Mouse (Mus musculus) heart, adult 2 months (tissue): Measurements from ENCODE around the gene C2cd5. TPM values are rescaled to one million over a fixed set of nuclear protein-coding genes. Genes with fewer than 3 reads are reported as not detected.

ENCODE experiments used
- DNase-seq, 2 experiments: peaks; one replicate each; pipeline ENCODE4 v3.0.0; 2021
- H3K27ac ChIP-seq: fragments of 200-600 bp; 2 replicates; pipeline ENCODE4 v1.8.1; 2022
- H3K27me3 ChIP-seq: fragments of 200-500 bp; 2 replicates; pipeline ENCODE4 v1.6.1; 2012; ENCODE audit warnings: mild to moderate bottlenecking, low read length, inconsistent platforms, mixed read lengths; ENCODE audit not compliant: control insufficient read depth, insufficient read depth
- H3K36me3 ChIP-seq: fragments of 200-500 bp; 2 replicates; pipeline ENCODE4 v1.6.1; 2012; ENCODE audit warnings: low read length, inconsistent platforms; ENCODE audit not compliant: control insufficient read depth, insufficient read depth
- H3K4me1 ChIP-seq: fragments of 200-500 bp; 2 replicates; pipeline ENCODE4 v1.6.1; 2011; ENCODE audit warnings: low read length; ENCODE audit not compliant: control insufficient read depth, insufficient read depth
- H3K4me3 ChIP-seq: fragments of 200-600 bp; 2 replicates; pipeline ENCODE4 v1.8.1; 2022
- H3K79me2 ChIP-seq: fragments of 200-500 bp; replicated peaks from 2 replicates; pipeline ENCODE4 v1.6.1; 2012; ENCODE audit warnings: mild to moderate bottlenecking, inconsistent platforms, low read length, moderate library complexity, mixed read lengths; ENCODE audit not compliant: control insufficient read depth, insufficient read depth
- H3K9ac ChIP-seq: fragments of 200-500 bp; 2 replicates; pipeline ENCODE4 v1.6.1; 2012; ENCODE audit warnings: low read depth, mild to moderate bottlenecking, control low read depth, inconsistent platforms, low read length, mixed read lengths
- CTCF ChIP-seq: fragments of 200-600 bp; IDR thresholded peaks from 2 replicates; pipeline ENCODE4 v1.8.1; 2022; ENCODE audit warnings: antibody characterized with exemption, mild to moderate bottlenecking, moderate library complexity
- EP300 ChIP-seq: fragments of 200-500 bp; IDR thresholded peaks from 2 replicates; pipeline ENCODE4 v1.6.1; 2011; ENCODE audit warnings: low read depth, low read length, control low read depth; ENCODE audit not compliant: insufficient read depth
- POLR2A ChIP-seq: fragments of 200-500 bp; IDR thresholded peaks from 2 replicates; pipeline ENCODE4 v1.6.1; 2011; ENCODE audit warnings: mild to moderate bottlenecking, low read depth, low read length, control low read depth; ENCODE audit not compliant: insufficient read depth
- WGBS: fragments of 180-500 bp; shearing (Covaris S2); methylation state at CpG from one replicate; pipeline ENCODE4 v1.1.7; 2018; 5-methylcytosine and 5-hydroxymethylcytosine counted together
- intact Hi-C: fragments of 180-260 bp; cut with DNase I; formaldehyde crosslinking; loops from one replicate; pipeline ENCODE4 v1.15.1; 2025
- polyA plus RNA-seq: library from polyadenylated mRNA; depleted of rRNA; stranded (reverse); fragments of >200 nt; gene quantifications from 2 replicates; pipeline ENCODE4 v1.2.3, GENCODE M21; 2012
- total RNA-seq, 2 experiments: library from RNA; stranded (reverse); gene quantifications; 2 replicates each; pipeline ENCODE4 v1.2.3; 2021

Gene C2cd5
- total and polyA plus RNA-seq, 3 experiments, result 8.6 to 10.7 (median 9.9) TPM

GRCm38 (mm10) chr6:143051566-143051965, 48.4 kb downstream of the C2cd5 start:
- Histone ChIP-seq H3K4me1 (peaks cover 4% of the 10 kb centered on the region), H3K9ac (no peak overlapping the region), H3K27me3 (no peaks in the 10 kb centered on the region), H3K4me3 (no peak overlapping the region), H3K36me3 (no peaks in the 10 kb centered on the region), H3K27ac (no peak overlapping the region), H3K79me2 (no peaks in the 10 kb centered on the region)
- intact Hi-C loops, result no loop called here
- no peak for DNase-seq
- TF ChIP-seq EP300 (no peak), POLR2A (no peak), CTCF (no peak)
- 76% methylated on average over 5 of the region's 5 CpGs for WGBS

DNA sequence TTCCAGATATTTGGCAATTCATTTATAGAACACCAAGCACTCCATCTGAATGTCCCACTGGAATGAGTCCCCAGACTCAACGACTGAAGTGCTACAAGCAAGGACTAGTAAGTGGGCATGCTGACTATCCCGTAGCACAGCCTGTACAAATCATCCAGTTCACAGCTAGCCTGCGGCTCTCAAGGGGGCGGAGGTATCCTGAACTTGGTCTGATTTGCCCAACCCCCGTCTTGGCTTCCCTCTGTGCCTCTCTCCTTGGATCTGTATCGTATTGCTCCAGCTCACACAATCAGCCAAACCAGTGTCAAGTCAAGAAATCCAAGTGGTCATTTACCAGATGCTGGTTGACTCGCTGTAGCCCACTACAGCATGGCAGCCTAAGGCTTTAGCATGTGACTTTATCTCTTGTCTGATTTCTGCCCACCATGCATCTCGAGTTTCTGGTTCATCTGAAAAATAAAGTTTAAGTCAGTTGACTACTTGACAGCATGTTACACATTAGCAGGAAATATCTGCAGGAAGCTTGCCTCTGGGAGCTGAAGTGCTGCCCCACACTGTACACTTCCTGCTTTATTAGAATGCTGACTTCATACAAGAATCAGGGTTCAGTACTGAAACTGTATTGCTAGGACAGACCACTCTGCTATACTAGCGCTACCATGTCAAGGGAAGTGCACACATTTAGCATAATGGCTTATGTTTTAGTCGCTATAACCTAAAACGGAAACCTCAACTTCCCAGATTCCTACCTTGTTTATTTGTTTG, 50.0 kb downstream of the C2cd5 start:
- no peak overlapping the region; the same call in 1 of the 2 replicates for H3K27ac ChIP-seq
- DNase-seq, result no peak
- intact Hi-C loops, result no loop called here
- no peaks in the 10 kb centered on the region for H3K27me3 ChIP-seq
- H3K36me3 ChIP-seq, result no peaks in the 10 kb centered on the region
- WGBS, result 41% methylated on average over 11 of the region's 11 CpGs
- no peak overlapping the region for H3K4me3 ChIP-seq
- H3K79me2 ChIP-seq, result no peaks in the 10 kb centered on the region
- TF ChIP-seq CTCF (no peak), EP300 (no peak), POLR2A (no peak)
- no peak overlapping the region for H3K9ac ChIP-seq
- peaks cover 4% of the 10 kb centered on the region for H3K4me1 ChIP-seq

DNA sequence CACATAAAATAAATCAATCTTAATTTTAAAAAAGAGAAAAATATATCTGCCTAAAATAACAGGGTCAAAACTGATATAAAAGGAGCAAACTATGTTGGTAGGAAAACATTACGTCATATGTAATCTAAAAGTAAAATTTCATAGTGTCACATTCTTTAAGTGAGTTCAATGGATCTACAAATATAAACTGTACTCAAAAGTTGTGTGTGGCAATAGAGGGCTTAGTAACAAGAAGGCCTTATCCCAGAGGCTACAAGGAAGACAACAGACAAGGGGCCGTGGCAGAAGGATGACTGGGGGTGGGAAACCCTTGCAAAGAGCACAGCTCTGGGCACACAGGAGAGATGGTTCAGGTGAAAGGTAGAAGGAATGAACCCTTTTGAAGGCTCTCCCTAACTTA, 50.8 kb downstream of the C2cd5 start:
- 97% methylated on average over 2 of the region's 2 CpGs for WGBS
- no peak overlapping the region for H3K27ac ChIP-seq
- H3K9ac ChIP-seq, result no peak overlapping the region
- TF ChIP-seq EP300 (no peak), POLR2A (no peak), CTCF (no peak)
- no peaks in the 10 kb centered on the region for H3K27me3 ChIP-seq
- H3K4me1 ChIP-seq, result peaks cover 4% of the 10 kb centered on the region
- H3K36me3 ChIP-seq, result no peaks in the 10 kb centered on the region
- no peak for DNase-seq
- H3K4me3 ChIP-seq, result no peak overlapping the region
- intact Hi-C loops, result no loop called here
- H3K79me2 ChIP-seq, result no peaks in the 10 kb centered on the region

- Histone ChIP-seq H3K27me3 (no peaks in the 10 kb centered on the region), H3K79me2 (no peaks in the 10 kb centered on the region), H3K4me1 (peaks cover 4% of the 10 kb centered on the region), H3K4me3 (no peak overlapping the region), H3K27ac (no peak overlapping the region), H3K9ac (no peak overlapping the region), H3K36me3 (no peaks in the 10 kb centered on the region)
- intact Hi-C loops, result no loop called here
- DNase-seq, result no peak
- 85% methylated on average over 15 of the region's 15 CpGs for WGBS
- TF ChIP-seq POLR2A, result no peak
- no peak for TF ChIP-seq EP300
- no peak for TF ChIP-seq CTCF
Observed at GRCm38 (mm10) chr6:143047538-143048258, 52.2 kb downstream of the C2cd5 start.

DNA sequence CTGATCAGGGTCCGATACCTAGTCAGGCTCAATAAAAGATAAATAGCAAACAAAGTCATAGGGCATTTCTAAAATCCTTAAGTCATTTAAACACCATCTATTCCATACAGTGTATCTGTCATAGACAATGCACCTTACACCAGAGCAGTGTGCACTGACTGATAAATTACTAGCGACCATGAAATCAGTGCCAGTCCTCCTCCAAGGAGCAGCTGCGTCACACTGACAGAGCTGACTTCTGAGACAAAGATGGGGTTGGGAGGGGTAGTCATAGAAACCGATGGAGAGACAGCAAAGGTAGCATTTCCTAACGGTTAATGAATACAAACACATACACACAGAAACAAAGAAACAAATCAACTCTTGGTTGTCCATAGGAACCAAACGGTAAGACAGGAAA, 58.4 kb downstream of the C2cd5 start:
- no peak for TF ChIP-seq EP300
- TF ChIP-seq CTCF, result no peak
- no peak for TF ChIP-seq POLR2A
- H3K4me3 ChIP-seq, result no peak overlapping the region
- no peaks in the 10 kb centered on the region for H3K36me3 ChIP-seq

GRCm38 (mm10) chr6:143035261-143035660, 64.7 kb downstream of the C2cd5 start:
- TF ChIP-seq EP300 (no peak), POLR2A (no peak), CTCF (peak; percentile 61)
- Histone ChIP-seq H3K27me3 (no peaks in the 10 kb centered on the region), H3K36me3 (no peaks in the 10 kb centered on the region), H3K4me3 (no peak overlapping the region), H3K27ac (no peak overlapping the region), H3K4me1 (no peaks in the 10 kb centered on the region), H3K9ac (no peak overlapping the region), H3K79me2 (no peaks in the 10 kb centered on the region)
- intact Hi-C loops, result loop anchor here (5.0 kb wide), 1 partner anchor 142 kb away; no protein-coding TSS in a partner anchor
- DNase-seq, result no peak
- WGBS, result 36% methylated on average over 4 of the region's 4 CpGs

More for the DNA sequence above, 58.4 kb downstream of the C2cd5 start:
- Histone ChIP-seq H3K9ac (no peak overlapping the region), H3K27me3 (no peaks in the 10 kb centered on the region), H3K79me2 (no peaks in the 10 kb centered on the region), H3K27ac (no peak overlapping the region), H3K4me1 (no peaks in the 10 kb centered on the region)
- intact Hi-C loops, result no loop called here
- DNase-seq, result no peak
- 76% methylated on average over 6 of the region's 6 CpGs for WGBS
